Mouse (Mus musculus): ENCODE data around the gene 2310030G06Rik. TPM values are rescaled to one million over a fixed set of nuclear protein-coding genes. Genes with fewer than 3 reads are reported as not detected.

2310030G06Rik gene
- 44.2 TPM for polyA plus RNA-seq (2014; fragmentation: Illumina TruSeq; extraction: RNeasy Lipid Tissue Mini Kit (QIAGEN cat#74804); ENCODE audit: low read depth, low replicate concordance)

GRCm38 (mm10) chr9:50746214-50746677, at the start of gene 2310030G06Rik:
TSS of gene 2310030G06Rik (minus strand) at chr9:50746536.

DNA sequence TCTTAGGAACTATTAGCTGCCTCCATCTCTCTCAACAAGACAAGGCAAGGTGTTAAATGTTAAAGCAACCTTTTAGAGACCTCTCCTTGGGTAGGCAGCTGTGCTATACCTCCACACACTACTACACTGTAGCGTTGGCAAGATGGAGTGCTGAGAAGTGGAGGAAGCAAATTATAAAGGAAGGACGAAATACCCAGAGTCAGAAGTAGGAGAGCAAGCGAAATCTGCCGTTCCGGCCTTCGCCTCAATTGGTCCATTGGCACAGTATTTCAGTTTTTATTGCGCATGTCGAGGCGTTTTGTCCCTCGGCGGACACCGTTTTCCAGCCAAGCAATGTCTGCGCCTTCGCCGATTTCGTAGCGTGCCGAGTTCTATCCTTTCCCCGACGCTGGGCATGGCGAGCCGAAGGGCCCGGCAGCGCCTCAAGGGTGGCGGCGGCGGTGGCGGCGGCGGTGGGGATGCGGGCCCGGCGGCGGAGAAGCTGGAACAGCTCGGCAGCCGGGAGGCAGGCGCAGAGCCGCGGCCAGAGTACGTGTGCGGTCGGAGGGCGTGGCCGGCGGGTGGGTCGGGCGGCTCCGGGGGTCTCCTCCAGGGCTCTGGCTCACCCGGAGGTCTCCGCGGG, 28.8 kb upstream of the 2310030G06Rik start, which contains the start of the genes Alg9 and 1110032A03Rik:
TSS of gene Alg9 (plus strand) at position 29 of the 622 bp plus-strand sequence.
TSS of gene 1110032A03Rik (minus strand) at position 530 of the 622 bp plus-strand sequence.

DNA sequence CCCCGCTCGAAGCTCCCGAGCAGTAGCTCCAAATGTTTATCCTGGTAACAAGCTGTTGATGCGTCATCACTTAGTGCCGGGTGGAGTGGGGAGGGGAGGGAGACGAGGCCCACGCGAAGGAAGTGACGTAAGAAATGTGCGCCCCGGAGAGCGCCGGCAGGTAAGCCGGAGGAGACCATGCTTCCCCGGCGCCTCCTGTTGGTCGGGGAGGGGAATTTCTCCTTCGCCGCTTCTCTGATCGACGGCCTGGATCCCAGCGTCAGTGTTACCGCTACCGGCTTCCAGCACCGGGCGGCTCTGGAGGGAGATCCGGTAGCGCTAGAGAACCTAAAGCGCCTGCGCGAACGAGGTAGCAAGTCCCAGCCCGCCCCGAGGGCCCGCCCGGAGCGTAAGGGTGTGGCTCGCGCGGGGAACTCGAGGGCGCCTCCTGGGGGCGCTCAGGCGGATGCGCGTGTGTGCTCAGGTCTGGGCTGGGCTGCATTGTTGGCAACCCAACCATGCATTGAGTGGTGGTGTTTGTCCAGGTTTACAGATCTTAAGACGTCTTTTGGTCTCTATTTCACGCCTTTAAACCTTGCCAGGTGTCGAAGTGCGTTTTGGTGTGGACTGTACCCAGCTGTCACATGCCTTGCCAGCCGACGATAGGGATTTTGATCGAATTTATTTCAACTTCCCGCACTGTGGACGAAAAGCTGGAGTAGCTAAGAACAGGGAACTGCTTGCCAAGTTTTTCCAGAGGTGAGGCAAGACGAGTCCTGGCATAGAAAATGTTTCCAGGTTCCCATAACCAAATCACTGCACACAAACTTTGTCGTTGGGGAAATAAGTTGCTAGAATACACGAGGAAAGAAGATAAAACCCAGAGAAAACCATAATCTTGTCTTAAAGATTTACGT, 22.0 kb upstream of the 2310030G06Rik start, which contains the start of gene Fdxacb1:
TSS of gene Fdxacb1 (plus strand) at position 130 of the 896 bp plus-strand sequence.

GRCm38 (mm10) chr9:50752054-50752602, 5.8 kb upstream of the 2310030G06Rik start, which contains the start of gene Hspb2:
TSS of gene Hspb2 (minus strand) at chr9:50752354.

DNA sequence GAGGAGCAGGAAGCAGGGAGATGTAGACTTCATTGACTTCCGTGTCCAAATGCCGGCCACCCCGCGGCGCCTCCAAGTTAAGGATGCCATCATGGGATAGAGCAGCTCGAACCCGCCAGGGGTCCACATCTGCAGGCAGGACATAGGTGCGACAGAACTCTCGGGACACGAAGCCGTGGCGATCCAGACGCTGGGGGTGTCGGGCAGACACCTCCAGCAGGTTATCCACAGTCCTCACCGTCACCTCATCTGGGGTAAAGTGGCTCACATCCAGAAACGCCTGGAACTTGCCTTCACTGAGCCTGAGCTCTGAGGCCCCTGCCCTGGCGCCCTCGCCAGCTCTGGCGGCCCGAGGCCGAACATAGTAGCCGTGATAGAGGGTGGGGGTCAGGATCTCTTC, 5.0 kb upstream of the 2310030G06Rik start, which contains the start of gene Cryab:
TSS of gene Cryab (plus strand) at position 3 of the 400 bp plus-strand sequence.

GRCm38 (mm10) chr9:50738914-50739870, 7.1 kb downstream of the 2310030G06Rik start, which contains the start of gene Dixdc1:
TSS of gene Dixdc1 (minus strand) at chr9:50739517.

Other genes starting within 250 kb of the 2310030G06Rik start
- gene Pts, start 217.8 kb downstream of the 2310030G06Rik start, polyA plus RNA-seq (2014; fragmentation: Illumina TruSeq; extraction: RNeasy Lipid Tissue Mini Kit (QIAGEN cat#74804); ENCODE audit: low read depth, low replicate concordance) = 200 TPM
- 1,164 TPM for gene Il18, start 191.7 kb downstream of the 2310030G06Rik start, polyA plus RNA-seq (2014; fragmentation: Illumina TruSeq; extraction: RNeasy Lipid Tissue Mini Kit (QIAGEN cat#74804); ENCODE audit: low read depth, low replicate concordance)
- 25.0 TPM for gene Bco2, start 191.4 kb downstream of the 2310030G06Rik start, polyA plus RNA-seq (2014; fragmentation: Illumina TruSeq; extraction: RNeasy Lipid Tissue Mini Kit (QIAGEN cat#74804); ENCODE audit: low read depth, low replicate concordance)
- 13.9 TPM for gene Tex12, start 185.2 kb downstream of the 2310030G06Rik start, polyA plus RNA-seq (2014; fragmentation: Illumina TruSeq; extraction: RNeasy Lipid Tissue Mini Kit (QIAGEN cat#74804); ENCODE audit: low read depth, low replicate concordance)
- 374 TPM for gene Sdhd, start 142.7 kb downstream of the 2310030G06Rik start, polyA plus RNA-seq (2014; fragmentation: Illumina TruSeq; extraction: RNeasy Lipid Tissue Mini Kit (QIAGEN cat#74804); ENCODE audit: low read depth, low replicate concordance)
- 88.6 TPM for gene Timm8b, start 142.6 kb downstream of the 2310030G06Rik start, polyA plus RNA-seq (2014; fragmentation: Illumina TruSeq; extraction: RNeasy Lipid Tissue Mini Kit (QIAGEN cat#74804); ENCODE audit: low read depth, low replicate concordance)
- gene Pih1d2, start 129.2 kb downstream of the 2310030G06Rik start, polyA plus RNA-seq (2014; fragmentation: Illumina TruSeq; extraction: RNeasy Lipid Tissue Mini Kit (QIAGEN cat#74804); ENCODE audit: low read depth, low replicate concordance) = 4.5 TPM
- 123 TPM for gene Nkapd1, start 129.1 kb downstream of the 2310030G06Rik start, polyA plus RNA-seq (2014; fragmentation: Illumina TruSeq; extraction: RNeasy Lipid Tissue Mini Kit (QIAGEN cat#74804); ENCODE audit: low read depth, low replicate concordance)
- gene Dlat, start 86.8 kb downstream of the 2310030G06Rik start, polyA plus RNA-seq (2014; fragmentation: Illumina TruSeq; extraction: RNeasy Lipid Tissue Mini Kit (QIAGEN cat#74804); ENCODE audit: low read depth, low replicate concordance) = 118 TPM
- gene Dixdc1, start 7.0 kb downstream of the 2310030G06Rik start, polyA plus RNA-seq (2014; fragmentation: Illumina TruSeq; extraction: RNeasy Lipid Tissue Mini Kit (QIAGEN cat#74804); ENCODE audit: low read depth, low replicate concordance) = 22.0 TPM
- 10.2 TPM for gene Cryab, start 4.8 kb upstream of the 2310030G06Rik start, polyA plus RNA-seq (2014; fragmentation: Illumina TruSeq; extraction: RNeasy Lipid Tissue Mini Kit (QIAGEN cat#74804); ENCODE audit: low read depth, low replicate concordance)
- gene Hspb2, start 5.8 kb upstream of the 2310030G06Rik start, polyA plus RNA-seq (2014; fragmentation: Illumina TruSeq; extraction: RNeasy Lipid Tissue Mini Kit (QIAGEN cat#74804); ENCODE audit: low read depth, low replicate concordance) = not detected
- gene Fdxacb1, start 21.7 kb upstream of the 2310030G06Rik start, polyA plus RNA-seq (2014; fragmentation: Illumina TruSeq; extraction: RNeasy Lipid Tissue Mini Kit (QIAGEN cat#74804); ENCODE audit: low read depth, low replicate concordance) = 8.9 TPM
- gene Alg9, start 28.5 kb upstream of the 2310030G06Rik start, polyA plus RNA-seq (2014; fragmentation: Illumina TruSeq; extraction: RNeasy Lipid Tissue Mini Kit (QIAGEN cat#74804); ENCODE audit: low read depth, low replicate concordance) = 10.8 TPM
- 94.8 TPM for gene 1110032A03Rik, start 29.0 kb upstream of the 2310030G06Rik start, polyA plus RNA-seq (2014; fragmentation: Illumina TruSeq; extraction: RNeasy Lipid Tissue Mini Kit (QIAGEN cat#74804); ENCODE audit: low read depth, low replicate concordance)
- 29.4 TPM for gene Ppp2r1b, start 98.8 kb upstream of the 2310030G06Rik start, polyA plus RNA-seq (2014; fragmentation: Illumina TruSeq; extraction: RNeasy Lipid Tissue Mini Kit (QIAGEN cat#74804); ENCODE audit: low read depth, low replicate concordance)